Mouse (Mus musculus): ENCODE results near the gene Nrgn. TPM values are rescaled to one million over a fixed set of nuclear protein-coding genes. Genes with fewer than 3 reads are reported as not detected.
A peak's percentile ranks its signal among the peaks of the same experiment; 100 is the strongest.

Gene Nrgn
- polyA plus RNA-seq, 1 experiment from 2014 or later, result 2.9 TPM

DNA sequence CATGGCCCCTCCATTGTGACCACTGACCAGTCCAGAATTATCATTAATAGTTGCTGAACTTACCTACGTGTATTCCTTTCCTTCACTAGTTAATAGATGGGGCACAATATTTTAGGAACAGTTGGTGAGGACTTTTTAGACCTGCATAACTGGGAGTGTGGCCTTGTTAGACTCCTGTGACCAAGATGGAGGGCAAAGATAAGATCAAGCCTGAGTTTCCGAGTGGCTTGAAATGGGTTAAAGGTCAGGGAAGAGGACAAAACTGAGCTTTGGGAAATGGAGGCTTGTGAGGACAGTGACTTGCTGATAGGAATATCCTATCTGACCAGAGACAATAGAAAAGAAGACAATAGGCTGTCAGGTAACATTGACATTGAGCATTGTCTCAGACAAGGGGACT lies 27.2 kb downstream of the Nrgn start:
- peaks cover 40% of the 10 kb centered on the region for H3K27me3 ChIP-seq (ENCODE audit: control insufficient read depth, insufficient read depth, low read length)
- peaks cover 3% of the 10 kb centered on the region; the same call in 1 of the 2 replicates for H3K9me3 ChIP-seq (ENCODE audit: control insufficient read depth, low read length)
- H3K4me3 ChIP-seq (ENCODE audit: low read depth, low read length), result no peak overlapping the region
- WGBS, result 87% methylated on average over 2 of the region's 2 CpGs
- H3K36me3 ChIP-seq (ENCODE audit: control insufficient read depth, insufficient read depth, low read length), result peaks cover 8% of the 10 kb centered on the region
- no peak overlapping the region for H3K27ac ChIP-seq (ENCODE audit: low read depth, low read length)
- H3K4me1 ChIP-seq (ENCODE audit: control insufficient read depth, insufficient read depth, low read length), result peaks cover 12% of the 10 kb centered on the region
- DNase-seq (ENCODE audit: low spot score, missing footprints), result no peak
- no peak for ATAC-seq (ENCODE audit: low FRiP score)
- no peak overlapping the region for H3K4me2 ChIP-seq
- no peak overlapping the region for H3K9ac ChIP-seq (ENCODE audit: low read length)

GRCm38 (mm10) chr9:37519995-37520394 lies 32.7 kb downstream of the Nrgn start:
- H3K4me1 ChIP-seq (ENCODE audit: control insufficient read depth, insufficient read depth, low read length), result no peaks in the 10 kb centered on the region
- no peak overlapping the region for H3K4me2 ChIP-seq
- DNase-seq (ENCODE audit: low spot score, missing footprints), result no peak
- 94% methylated on average over 2 of the region's 2 CpGs for WGBS
- ATAC-seq (ENCODE audit: low FRiP score), result no peak
- H3K27me3 ChIP-seq (ENCODE audit: control insufficient read depth, insufficient read depth, low read length), result no peaks in the 10 kb centered on the region
- no peak overlapping the region for H3K9ac ChIP-seq (ENCODE audit: low read length)
- H3K36me3 ChIP-seq (ENCODE audit: control insufficient read depth, insufficient read depth, low read length), result peaks cover 14% of the 10 kb centered on the region
- no peaks in the 10 kb centered on the region for H3K9me3 ChIP-seq (ENCODE audit: control insufficient read depth, low read length)
- H3K27ac ChIP-seq (ENCODE audit: low read depth, low read length), result no peak overlapping the region
- no peak overlapping the region for H3K4me3 ChIP-seq (ENCODE audit: low read depth, low read length)

GRCm38 (mm10) chr9:37518991-37519390 lies 33.7 kb downstream of the Nrgn start:
- H3K27me3 ChIP-seq (ENCODE audit: control insufficient read depth, insufficient read depth, low read length), result no peaks in the 10 kb centered on the region
- no peaks in the 10 kb centered on the region for H3K4me1 ChIP-seq (ENCODE audit: control insufficient read depth, insufficient read depth, low read length)
- no peak overlapping the region for H3K4me2 ChIP-seq
- H3K4me3 ChIP-seq (ENCODE audit: low read depth, low read length), result no peak overlapping the region
- no peaks in the 10 kb centered on the region for H3K9me3 ChIP-seq (ENCODE audit: control insufficient read depth, low read length)
- WGBS, result 96% methylated on average over 8 of the region's 8 CpGs
- peaks cover 14% of the 10 kb centered on the region for H3K36me3 ChIP-seq (ENCODE audit: control insufficient read depth, insufficient read depth, low read length)
- ATAC-seq (ENCODE audit: low FRiP score), result no peak
- H3K27ac ChIP-seq (ENCODE audit: low read depth, low read length), result no peak overlapping the region
- H3K9ac ChIP-seq (ENCODE audit: low read length), result no peak overlapping the region
- DNase-seq (ENCODE audit: low spot score, missing footprints), result no peak

- no peak overlapping the region for H3K9ac ChIP-seq (ENCODE audit: low read length)
- no peaks in the 10 kb centered on the region for H3K9me3 ChIP-seq (ENCODE audit: control insufficient read depth, low read length)
- no peak overlapping the region for H3K27ac ChIP-seq (ENCODE audit: low read depth, low read length)
- H3K4me2 ChIP-seq, result no peak overlapping the region
- ATAC-seq (ENCODE audit: low FRiP score) (no peak), DNase-seq (ENCODE audit: low spot score, missing footprints) (no peak)
- H3K27me3 ChIP-seq (ENCODE audit: control insufficient read depth, insufficient read depth, low read length), result no peaks in the 10 kb centered on the region
- no peak overlapping the region for H3K4me3 ChIP-seq (ENCODE audit: low read depth, low read length)
- no peaks in the 10 kb centered on the region for H3K4me1 ChIP-seq (ENCODE audit: control insufficient read depth, insufficient read depth, low read length)
- WGBS, result 83% methylated on average over 1 of the region's 1 CpGs
- H3K36me3 ChIP-seq (ENCODE audit: control insufficient read depth, insufficient read depth, low read length), result peaks cover 9% of the 10 kb centered on the region; the same call in 1 of the 2 replicates
Measured at GRCm38 (mm10) chr9:37517467-37517866, 35.2 kb downstream of the Nrgn start.

GRCm38 (mm10) chr9:37514456-37514855 lies 38.2 kb downstream of the Nrgn start:
- WGBS, result 91% methylated on average over 3 of the region's 3 CpGs
- H3K36me3 ChIP-seq (ENCODE audit: control insufficient read depth, insufficient read depth, low read length), result peaks cover under 1% of the 10 kb centered on the region; the same call in 1 of the 2 replicates
- DNase-seq (ENCODE audit: low spot score, missing footprints) (no peak), ATAC-seq (ENCODE audit: low FRiP score) (no peak)
- H3K27ac ChIP-seq (ENCODE audit: low read depth, low read length), result no peak overlapping the region
- no peaks in the 10 kb centered on the region for H3K27me3 ChIP-seq (ENCODE audit: control insufficient read depth, insufficient read depth, low read length)
- no peaks in the 10 kb centered on the region for H3K4me1 ChIP-seq (ENCODE audit: control insufficient read depth, insufficient read depth, low read length)
- no peak overlapping the region for H3K4me2 ChIP-seq
- no peak overlapping the region for H3K4me3 ChIP-seq (ENCODE audit: low read depth, low read length)
- no peaks in the 10 kb centered on the region for H3K9me3 ChIP-seq (ENCODE audit: control insufficient read depth, low read length)
- no peak overlapping the region for H3K9ac ChIP-seq (ENCODE audit: low read length)

DNA sequence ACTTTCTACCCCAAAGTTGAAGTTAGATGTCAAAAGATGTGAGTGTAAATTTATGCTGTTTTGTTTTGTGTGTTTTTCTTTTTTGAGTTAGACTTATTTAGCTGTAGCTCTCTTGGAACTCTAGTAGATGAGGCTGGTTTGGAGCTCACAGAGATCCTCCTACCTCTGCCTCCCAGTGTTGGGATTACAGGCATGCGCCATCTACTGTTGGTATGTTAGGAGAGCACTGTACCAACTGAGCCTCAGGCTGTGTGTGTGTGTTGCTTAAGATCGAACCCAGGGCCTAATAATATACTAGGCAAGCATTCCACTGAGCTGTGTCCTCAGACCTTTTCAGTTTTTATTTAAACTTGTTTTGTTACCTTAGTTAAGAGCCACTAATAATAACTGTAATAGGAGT lies 40.6 kb downstream of the Nrgn start:
- WGBS, result 92% methylated on average over 2 of the region's 2 CpGs
- Histone ChIP-seq H3K36me3 (ENCODE audit: control insufficient read depth, insufficient read depth, low read length) (no peaks in the 10 kb centered on the region), H3K4me2 (no peak overlapping the region), H3K9me3 (ENCODE audit: control insufficient read depth, low read length) (no peaks in the 10 kb centered on the region), H3K27ac (ENCODE audit: low read depth, low read length) (no peak overlapping the region), H3K4me1 (ENCODE audit: control insufficient read depth, insufficient read depth, low read length) (no peaks in the 10 kb centered on the region), H3K27me3 (ENCODE audit: control insufficient read depth, insufficient read depth, low read length) (no peaks in the 10 kb centered on the region), H3K4me3 (ENCODE audit: low read depth, low read length) (no peak overlapping the region), H3K9ac (ENCODE audit: low read length) (no peak overlapping the region)
- DNase-seq (ENCODE audit: low spot score, missing footprints) (no peak), ATAC-seq (ENCODE audit: low FRiP score) (no peak)

GRCm38 (mm10) chr9:37506023-37506422 lies 46.7 kb downstream of the Nrgn start:
- Histone ChIP-seq H3K4me2 (no peak overlapping the region), H3K27ac (ENCODE audit: low read depth, low read length) (no peak overlapping the region), H3K9me3 (ENCODE audit: control insufficient read depth, low read length) (no peaks in the 10 kb centered on the region), H3K4me1 (ENCODE audit: control insufficient read depth, insufficient read depth, low read length) (no peaks in the 10 kb centered on the region), H3K27me3 (ENCODE audit: control insufficient read depth, insufficient read depth, low read length) (no peaks in the 10 kb centered on the region), H3K9ac (ENCODE audit: low read length) (no peak overlapping the region), H3K4me3 (ENCODE audit: low read depth, low read length) (no peak overlapping the region), H3K36me3 (ENCODE audit: control insufficient read depth, insufficient read depth, low read length) (no peaks in the 10 kb centered on the region)
- 94% methylated on average over 1 of the region's 1 CpGs for WGBS
- ATAC-seq (ENCODE audit: low FRiP score) (no peak), DNase-seq (ENCODE audit: low spot score, missing footprints) (peak; percentile 68)

DNA sequence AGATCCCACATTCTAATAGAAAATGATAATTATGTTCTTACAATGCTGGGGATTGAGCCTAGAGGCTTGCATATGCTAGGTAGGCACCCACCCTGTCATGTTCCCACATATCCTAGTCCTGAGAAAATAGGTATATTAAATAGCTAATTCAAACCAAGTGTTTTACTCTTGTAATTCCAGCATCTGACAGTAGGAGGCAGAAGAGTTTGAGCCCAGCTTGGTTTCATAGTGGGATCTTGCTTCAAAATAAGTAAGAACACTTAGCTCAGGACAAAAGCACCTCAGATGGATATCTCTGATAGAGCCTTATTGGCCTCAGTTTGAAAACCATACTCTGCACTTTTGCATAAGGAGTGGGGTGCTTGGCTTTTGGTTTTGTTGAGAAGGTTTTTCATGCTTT lies 48.4 kb downstream of the Nrgn start:
- Histone ChIP-seq H3K4me2 (no peak overlapping the region), H3K4me1 (ENCODE audit: control insufficient read depth, insufficient read depth, low read length) (no peaks in the 10 kb centered on the region), H3K9ac (ENCODE audit: low read length) (no peak overlapping the region), H3K27ac (ENCODE audit: low read depth, low read length) (no peak overlapping the region), H3K36me3 (ENCODE audit: control insufficient read depth, insufficient read depth, low read length) (no peaks in the 10 kb centered on the region), H3K9me3 (ENCODE audit: control insufficient read depth, low read length) (no peaks in the 10 kb centered on the region), H3K4me3 (ENCODE audit: low read depth, low read length) (no peak overlapping the region), H3K27me3 (ENCODE audit: control insufficient read depth, insufficient read depth, low read length) (no peaks in the 10 kb centered on the region)
- DNase-seq (ENCODE audit: low spot score, missing footprints), result no peak
- no peak for ATAC-seq (ENCODE audit: low FRiP score)

DNA sequence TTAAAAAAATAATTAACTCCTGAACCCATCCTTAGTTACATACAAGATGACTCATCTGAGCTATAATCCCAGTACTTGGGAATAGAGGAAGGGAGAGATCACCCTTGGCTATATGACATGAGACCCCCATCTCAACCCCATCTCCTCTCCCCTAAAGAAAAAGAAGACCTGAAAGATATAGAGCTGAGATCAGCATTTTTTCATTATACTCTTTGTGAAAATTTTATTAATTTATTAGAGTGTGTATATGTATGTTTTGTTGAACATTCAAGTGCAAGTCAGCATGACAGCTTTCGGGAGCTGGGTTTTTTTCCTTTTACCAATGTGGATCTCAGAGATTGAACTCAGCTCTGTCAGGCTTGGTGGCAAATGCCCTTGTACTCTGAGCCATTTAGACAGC lies 51.5 kb downstream of the Nrgn start:
- Histone ChIP-seq H3K4me1 (ENCODE audit: control insufficient read depth, insufficient read depth, low read length) (no peaks in the 10 kb centered on the region), H3K27me3 (ENCODE audit: control insufficient read depth, insufficient read depth, low read length) (no peaks in the 10 kb centered on the region), H3K9ac (ENCODE audit: low read length) (no peak overlapping the region), H3K4me3 (ENCODE audit: low read depth, low read length) (no peak overlapping the region), H3K36me3 (ENCODE audit: control insufficient read depth, insufficient read depth, low read length) (no peaks in the 10 kb centered on the region), H3K9me3 (ENCODE audit: control insufficient read depth, low read length) (no peaks in the 10 kb centered on the region), H3K27ac (ENCODE audit: low read depth, low read length) (no peak overlapping the region), H3K4me2 (no peak overlapping the region)
- WGBS, result 92% methylated on average over 1 of the region's 1 CpGs
- ATAC-seq (ENCODE audit: low FRiP score) (no peak), DNase-seq (ENCODE audit: low spot score, missing footprints) (no peak)

- Histone ChIP-seq H3K9ac (ENCODE audit: low read length) (no peak overlapping the region), H3K36me3 (ENCODE audit: control insufficient read depth, insufficient read depth, low read length) (no peaks in the 10 kb centered on the region), H3K4me1 (ENCODE audit: control insufficient read depth, insufficient read depth, low read length) (no peaks in the 10 kb centered on the region), H3K27me3 (ENCODE audit: control insufficient read depth, insufficient read depth, low read length) (no peaks in the 10 kb centered on the region), H3K4me3 (ENCODE audit: low read depth, low read length) (no peak overlapping the region), H3K27ac (ENCODE audit: low read depth, low read length) (no peak overlapping the region), H3K9me3 (ENCODE audit: control insufficient read depth, low read length) (no peaks in the 10 kb centered on the region), H3K4me2 (no peak overlapping the region)
- ATAC-seq (ENCODE audit: low FRiP score) (no peak), DNase-seq (ENCODE audit: low spot score, missing footprints) (no peak)
- 77% methylated on average over 3 of the region's 3 CpGs for WGBS
Measured at GRCm38 (mm10) chr9:37500201-37500600, 52.5 kb downstream of the Nrgn start.
